Mouse (Mus musculus) right cerebral cortex, adult 2 months (tissue): ENCODE results near the gene Slc17a7.

Source experiments
- DNase-seq, 2 experiments: peaks; one replicate each; pipeline ENCODE4 v3.0.0; 2021 to 2022; ENCODE audit warnings: low spot score in 2 of 2

Slc17a7 gene

GRCm38 (mm10) chr7:45175398-45175797 lies 11.6 kb downstream of the Slc17a7 start:
- DNase-seq = no peak

GRCm38 (mm10) chr7:45175929-45176328 lies 12.2 kb downstream of the Slc17a7 start:
- no peak for DNase-seq

- DNase-seq = no peak
Observed at GRCm38 (mm10) chr7:45176356-45176755, 12.6 kb downstream of the Slc17a7 start.

- no peak for DNase-seq
Observed at GRCm38 (mm10) chr7:45178550-45178949, 14.8 kb downstream of the Slc17a7 start.

GRCm38 (mm10) chr7:45179469-45179868 lies 15.7 kb downstream of the Slc17a7 start, which contains the start of gene Gfy:
Gfy (minus strand) TSS chr7:45179569.
- DNase-seq = no peak

- no peak for DNase-seq
Observed at GRCm38 (mm10) chr7:45180896-45181477, 17.2 kb downstream of the Slc17a7 start, which contains the start of gene Pth2. Pth2 (plus strand) TSS chr7:45180995.

GRCm38 (mm10) chr7:45181540-45181939 lies 17.8 kb downstream of the Slc17a7 start:
- no peak for DNase-seq

GRCm38 (mm10) chr7:45182199-45182601 lies 18.5 kb downstream of the Slc17a7 start:
- peak; percentile 85 to 89 for DNase-seq

GRCm38 (mm10) chr7:45182606-45183005 lies 18.9 kb downstream of the Slc17a7 start:
- DNase-seq = no peak

- DNase-seq = no peak
Observed at GRCm38 (mm10) chr7:45183672-45184071, 19.9 kb downstream of the Slc17a7 start.

- no peak for DNase-seq
Observed at GRCm38 (mm10) chr7:45185921-45186320, 22.2 kb downstream of the Slc17a7 start.

- peak in 1 of 2 experiments; percentile 57 for DNase-seq
Observed at GRCm38 (mm10) chr7:45189600-45189999, 25.9 kb downstream of the Slc17a7 start.

GRCm38 (mm10) chr7:45190186-45190585 lies 26.4 kb downstream of the Slc17a7 start:
- no peak for DNase-seq

GRCm38 (mm10) chr7:45191161-45191560 lies 27.4 kb downstream of the Slc17a7 start:
- no peak for DNase-seq

- no peak for DNase-seq
Observed at GRCm38 (mm10) chr7:45191803-45192363, 28.1 kb downstream of the Slc17a7 start.

GRCm38 (mm10) chr7:45192585-45193310 lies 29.0 kb downstream of the Slc17a7 start:
- no peak for DNase-seq

- no peak for DNase-seq
Observed at GRCm38 (mm10) chr7:45193406-45193805, 29.7 kb downstream of the Slc17a7 start.

- no peak for DNase-seq
Observed at GRCm38 (mm10) chr7:45193871-45194785, 30.4 kb downstream of the Slc17a7 start.

GRCm38 (mm10) chr7:45195341-45196175 lies 31.8 kb downstream of the Slc17a7 start:
- DNase-seq = no peak

- no peak for DNase-seq
Observed at GRCm38 (mm10) chr7:45196176-45196535, 32.4 kb downstream of the Slc17a7 start.

GRCm38 (mm10) chr7:45196994-45197393 lies 33.2 kb downstream of the Slc17a7 start:
- DNase-seq = no peak
